In the genomic region with DNA sequence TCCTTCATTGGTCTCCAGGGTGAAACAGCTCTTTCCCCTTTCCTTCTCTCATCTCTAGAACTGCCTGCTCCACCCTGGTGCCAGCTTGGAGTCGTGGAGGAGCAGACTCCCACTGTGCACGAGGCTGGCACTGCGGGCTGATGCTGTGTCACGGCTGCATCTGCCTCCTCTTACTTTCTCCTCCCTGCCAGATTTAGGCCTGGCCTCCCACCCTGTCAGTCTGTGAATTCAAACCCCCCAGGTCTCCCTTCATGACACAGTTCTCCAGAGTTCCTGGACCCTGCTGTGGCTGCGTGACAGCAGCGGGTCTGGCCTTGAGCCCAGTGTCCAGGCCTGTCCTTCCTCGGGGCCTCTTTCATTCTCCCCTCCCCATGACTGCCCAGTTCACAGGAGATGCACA, we compare ENCODE assay signal across 15 mouse cellular contexts. TPM values are rescaled to one million over a fixed set of nuclear protein-coding genes. Genes with fewer than 3 reads are reported as not detected.
A peak's percentile ranks its signal among the peaks of the same experiment; 100 is the strongest.
DNase-seq lines count a peak whose midpoint lies in the region; ATAC-seq and TF ChIP-seq lines count a peak whose summit lies in the region.
"Had no signal": no experiment of that assay in that cellular context is flagged by ENCODE, and none has a peak within 500 bp of the region (broad histone marks: within the 10 kb centered on the region; RNA-seq: fewer than 3 reads in every experiment).

No protein-coding gene starts in this region.

- H3K9ac ChIP-seq in heart, embryonic 15.5 days, result 0 out of 2 replicates have a peak overlapping the region, but pooled peaks have one; percentile 4
- H3K9ac ChIP-seq: forebrain, embryonic 15.5 days; lung, embryonic 15.5 days; midbrain, embryonic 13.5 days had no signal

- no peak for TF ChIP-seq POLR2A in lung, adult 2 months (IDR thresholded peaks at IDR 0.05; ENCODE audit: borderline replicate concordance, extremely low read depth, low read depth, low read length)

- no peak overlapping the region for H3K4me2 ChIP-seq in heart, embryonic 15.5 days
- H3K4me2 ChIP-seq: forebrain, embryonic 15.5 days; lung, embryonic 15.5 days; midbrain, embryonic 13.5 days had no signal

- no peaks in the 10 kb centered on the region for H3K9me3 ChIP-seq in heart, embryonic 15.5 days (replicated peaks)
- H3K9me3 ChIP-seq: forebrain, embryonic 15.5 days; lung, embryonic 15.5 days; midbrain, embryonic 13.5 days had no signal

- no peak overlapping the region for H3K27ac ChIP-seq in heart, embryonic 15.5 days
- H3K27ac ChIP-seq: forebrain, embryonic 15.5 days; lung, embryonic 15.5 days; midbrain, embryonic 13.5 days had no signal

- no peak for TF ChIP-seq CTCF in lung, adult 2 months (IDR thresholded peaks at IDR 0.05; ENCODE audit: insufficient read depth, low read length)

- H3K27me3 ChIP-seq in heart, embryonic 15.5 days, result no peaks in the 10 kb centered on the region
- H3K27me3 ChIP-seq: forebrain, embryonic 15.5 days; lung, embryonic 15.5 days; midbrain, embryonic 13.5 days had no signal

- 0 out of 2 replicates have a peak, but pooled peaks cover 8% of the 10 kb centered on the region for H3K4me1 ChIP-seq in heart, embryonic 15.5 days (replicated peaks)
- no peaks in the 10 kb centered on the region for H3K4me1 ChIP-seq in lung, adult 2 months (ENCODE audit: control insufficient read depth, insufficient read depth, low read length)
- H3K4me1 ChIP-seq: forebrain, embryonic 15.5 days; lung, embryonic 15.5 days; midbrain, embryonic 13.5 days had no signal

- WGBS in heart, embryonic 15.5 days, result 67% methylated on average over 7 of the region's 7 CpGs
- WGBS in lung, adult 2 months, result 87% methylated on average over 7 of the region's 7 CpGs

- H3K4me3 ChIP-seq in heart, embryonic 15.5 days, result no peak overlapping the region
- no peak overlapping the region for H3K4me3 ChIP-seq in lung, adult 2 months (replicated peaks; ENCODE audit: extremely low read depth, low read depth, low read length)
- H3K4me3 ChIP-seq: forebrain, embryonic 15.5 days; lung, embryonic 15.5 days; midbrain, embryonic 13.5 days had no signal

- peaks cover 71% of the 10 kb centered on the region for H3K36me3 ChIP-seq in heart, embryonic 15.5 days

- no peak for DNase-seq in heart, adult 18-20 months
- peak; percentile 71 for DNase-seq in right cerebral cortex, adult 18-20 months
- no peak for DNase-seq in right cerebral cortex, postnatal 10 days (ENCODE audit: low spot score in 2 of 2)
- DNase-seq in cerebellum, adult 9-11 months, result peak; percentile 73
- DNase-seq in lung, adult 2 months, result no peak
- DNase-seq in gastrocnemius, adult 18-20 months (ENCODE audit: low spot score), result no peak
- DNase-seq: thymus, adult 2 months had no signal

- no peak for ATAC-seq in heart, embryonic 15.5 days (replicated peaks; ENCODE audit: insufficient number of reproducible peaks, insufficient read depth, low FRiP score, low read depth)
- ATAC-seq: forebrain, embryonic 15.5 days; midbrain, embryonic 13.5 days had no signal

RNA-seq across cellular contexts. Expression of gene Cog2, which starts 10.0 kb away (rescaled TPM):
- 18.7 and 25.6 TPM in 2 replicates for polyA plus RNA-seq in heart, embryonic 15.5 days (2015; fragmentation: Nextera tagmentation; extraction: Ambion mirVana)
- 10 to 100 TPM; 25.9 to 28.0 TPM for total RNA-seq in heart, adult 18-20 months (2021)
- 14.5 and 17.9 TPM in 2 replicates for polyA plus RNA-seq in lung, adult 2 months (2012; rRNA removed)
- total RNA-seq in gastrocnemius, adult 18-20 months (2021), result 10 to 100 TPM; 18.2 to 20.3 TPM

RNA-seq across cellular contexts. Expression of gene Agt, which starts 39.0 kb away (rescaled TPM):
- 1.3 and 2.7 TPM in 2 replicates for polyA plus RNA-seq in heart, embryonic 15.5 days (2015; fragmentation: Nextera tagmentation; extraction: Ambion mirVana)
- 1 to 10 TPM; 7.8 to 9.2 TPM for total RNA-seq in heart, adult 18-20 months (2021)
- 4.7 and 6.1 TPM in 2 replicates for polyA plus RNA-seq in lung, adult 2 months (2012; rRNA removed)
- total RNA-seq in gastrocnemius, adult 18-20 months (2021), result 10 to 100 TPM; 12.5 to 14.3 TPM
- total RNA-seq: ES-E14 had no signal
- polyA plus RNA-seq: midbrain, embryonic 13.5 days had no signal

RNA-seq across cellular contexts. Expression of gene Capn9, which starts 45.4 kb away (rescaled TPM):
- 0.20 and 0.30 TPM in 2 replicates for polyA plus RNA-seq in heart, embryonic 15.5 days (2015; fragmentation: Nextera tagmentation; extraction: Ambion mirVana)
- total RNA-seq in heart, adult 18-20 months (2021), result not detected
- polyA plus RNA-seq in lung, adult 2 months (2012; rRNA removed), result 0.12 and 0.20 TPM in 2 replicates
- total RNA-seq in gastrocnemius, adult 18-20 months (2021), result not detected
- total RNA-seq: ES-E14; gastrocnemius, postnatal 4 days; liver, adult 2 months had no signal
- polyA plus RNA-seq: hindbrain, embryonic 11.5 days; liver, adult 2 months had no signal

Comparison
In these comparisons a context has a peak if more than half of its experiments do, and no peak if none do; other contexts are left out.
1. DNase-seq: peak in right cerebral cortex, adult 18-20 months (single experiment) and cerebellum, adult 9-11 months (single experiment); none in heart, adult 18-20 months (0 of 2), right cerebral cortex, postnatal 10 days (0 of 2), lung, adult 2 months (single experiment) and gastrocnemius, adult 18-20 months (single experiment).